Mouse (Mus musculus): ENCODE data around the gene Edc4. TPM values are rescaled to one million over a fixed set of nuclear protein-coding genes. Genes with fewer than 3 reads are reported as not detected.
"Not testable (repeated sequence)": the region's sequence is repeated elsewhere in the genome, so short reads cannot be mapped to it uniquely, and the experiment has no call there.

Gene Edc4
- 48.9 and 56.3 TPM in 2 replicates for polyA plus RNA-seq (2015; fragmentation: Nextera tagmentation; extraction: Ambion mirVana)

DNA sequence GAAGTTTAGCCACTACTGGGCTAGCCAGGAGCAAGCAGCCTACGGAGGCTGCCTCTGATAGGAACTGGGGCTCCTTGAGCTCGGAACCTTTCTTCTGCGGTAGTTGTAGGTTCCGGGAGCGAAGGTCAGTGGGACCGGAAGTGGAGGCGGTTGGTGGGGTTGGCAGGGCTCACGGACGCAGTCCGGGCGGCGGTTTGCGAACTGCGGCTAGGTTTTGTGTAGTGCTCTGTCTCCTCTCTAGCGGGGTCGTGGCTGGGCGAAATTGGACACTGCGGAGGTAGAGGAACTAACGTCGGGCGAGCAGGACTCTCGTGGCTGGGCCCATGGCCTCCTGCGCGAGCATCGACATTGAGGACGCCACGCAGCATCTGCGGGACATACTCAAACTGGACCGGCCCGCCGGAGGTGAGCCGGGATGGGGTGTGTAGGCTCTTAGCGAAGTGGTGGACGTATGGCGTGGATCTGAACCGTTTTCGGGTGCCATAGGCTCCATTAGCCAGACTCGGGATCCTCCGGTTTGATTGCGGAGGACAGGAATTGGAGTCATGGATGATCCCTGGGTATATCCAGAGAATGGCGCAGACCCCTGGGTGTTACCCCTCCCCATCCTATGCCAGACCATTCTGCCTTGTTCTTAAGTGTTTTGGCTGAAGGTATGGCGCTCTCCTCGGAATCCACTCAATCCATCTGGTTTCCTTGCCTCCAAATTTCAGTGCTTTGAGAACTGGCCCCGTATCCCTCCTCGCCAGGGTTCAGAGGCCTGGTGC, at the start of gene Edc4:
TSS of gene Edc4 (plus strand) at position 128 of the 767 bp plus-strand sequence.
- Histone ChIP-seq H3K4me2 (replicated peaks) (peak within 1 kb of the TSS; percentile 87), H3K27me3 (no peaks in the 10 kb centered on the region), H3K4me1 (peaks cover 19% of the 10 kb centered on the region), H3K4me3 (replicated peaks) (peak within 1 kb of the TSS; percentile 92), H3K27ac (replicated peaks) (peak within 1 kb of the TSS; percentile 76), H3K36me3 (peaks cover 58% of the 10 kb centered on the region), H3K9ac (peak within 1 kb of the TSS; percentile 94), H3K9me3 (replicated peaks) (no peaks in the 10 kb centered on the region)
- under 1% methylated on average over 45 of the region's 45 CpGs for WGBS
- ATAC-seq (ENCODE audit: insufficient number of reproducible peaks, low FRiP score, low TSS enrichment, low read depth): peak; percentile 75

DNA sequence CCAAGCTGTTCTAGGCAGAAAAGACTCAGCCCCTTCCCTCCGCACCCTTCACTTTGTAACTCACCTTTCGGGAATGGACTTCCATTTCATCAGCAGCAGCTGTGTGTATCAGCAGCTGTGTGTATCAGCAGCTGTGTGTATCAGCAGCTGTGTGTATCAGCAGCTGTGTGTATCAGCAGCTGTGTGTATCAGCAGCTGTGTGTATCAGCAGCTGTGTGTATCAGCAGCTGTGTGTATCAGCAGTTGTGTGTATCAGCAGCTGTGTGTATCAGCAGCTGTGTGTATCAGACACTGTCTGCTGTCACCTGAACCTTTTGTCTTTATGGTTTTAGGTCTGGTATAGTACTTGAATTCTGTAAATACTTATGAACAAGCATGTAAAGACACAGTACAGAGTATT, 46.9 kb upstream of the Edc4 start:
- not testable (repeated sequence) for ATAC-seq (ENCODE audit: insufficient number of reproducible peaks, low FRiP score, low TSS enrichment, low read depth); H3K4me2 ChIP-seq (replicated peaks); H3K9ac ChIP-seq; H3K4me3 ChIP-seq (replicated peaks); H3K27me3 ChIP-seq; H3K36me3 ChIP-seq; H3K4me1 ChIP-seq; H3K9me3 ChIP-seq (replicated peaks); H3K27ac ChIP-seq (replicated peaks)
- WGBS: 82% methylated on average over 2 of the region's 2 CpGs

DNA sequence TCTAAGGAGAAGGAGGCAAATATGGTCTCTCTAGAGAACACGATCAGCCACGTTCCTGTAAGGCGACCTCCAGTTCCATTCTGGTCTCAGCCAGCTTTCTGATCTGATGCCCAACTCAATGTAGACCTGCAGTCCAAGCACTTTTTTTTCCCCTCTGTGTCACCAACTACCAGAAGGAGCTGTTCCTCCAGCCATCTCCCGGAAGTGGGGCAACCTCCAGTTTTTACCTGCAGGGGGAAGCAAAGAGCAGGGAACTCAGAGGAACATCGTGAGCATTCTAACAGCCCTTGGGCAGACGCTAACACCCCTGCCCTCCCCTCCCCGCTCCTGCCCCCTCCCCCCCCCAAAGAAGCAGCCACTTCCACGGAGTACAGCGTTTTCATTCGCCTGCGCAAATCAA, 45.4 kb upstream of the Edc4 start:
- H3K9ac ChIP-seq: no peak overlapping the region
- H3K27me3 ChIP-seq: no peaks in the 10 kb centered on the region
- no peak overlapping the region for H3K27ac ChIP-seq (replicated peaks)
- 30% methylated on average over 11 of the region's 11 CpGs for WGBS
- H3K4me1 ChIP-seq: no peaks in the 10 kb centered on the region
- H3K9me3 ChIP-seq (replicated peaks): no peaks in the 10 kb centered on the region
- no peak overlapping the region for H3K4me2 ChIP-seq (replicated peaks)
- ATAC-seq (ENCODE audit: insufficient number of reproducible peaks, low FRiP score, low TSS enrichment, low read depth): no peak
- H3K36me3 ChIP-seq: no peaks in the 10 kb centered on the region
- H3K4me3 ChIP-seq (replicated peaks): no peak overlapping the region

DNA sequence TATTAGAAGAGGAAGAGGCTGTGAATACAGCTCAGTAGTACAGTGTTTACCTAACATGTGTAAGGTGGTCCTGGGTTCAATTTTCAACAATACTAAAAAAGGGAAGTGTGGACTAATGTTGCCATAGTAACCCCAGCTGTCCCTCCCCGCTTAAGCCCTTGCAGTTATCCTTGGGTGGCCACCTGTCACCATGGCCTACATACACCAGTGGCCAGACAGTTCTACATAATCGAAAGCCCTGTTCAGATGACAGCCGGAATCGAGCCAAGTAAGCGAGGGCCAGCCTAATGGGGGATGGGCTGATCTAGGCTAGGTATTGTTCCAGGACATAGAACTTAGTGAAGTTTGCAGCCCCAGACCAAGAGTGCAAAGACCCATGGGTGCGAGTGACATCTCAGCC, 43.7 kb upstream of the Edc4 start:
- 87% methylated on average over 6 of the region's 6 CpGs for WGBS
- no peaks in the 10 kb centered on the region for H3K9me3 ChIP-seq (replicated peaks)
- no peak for ATAC-seq (ENCODE audit: insufficient number of reproducible peaks, low FRiP score, low TSS enrichment, low read depth)

DNA sequence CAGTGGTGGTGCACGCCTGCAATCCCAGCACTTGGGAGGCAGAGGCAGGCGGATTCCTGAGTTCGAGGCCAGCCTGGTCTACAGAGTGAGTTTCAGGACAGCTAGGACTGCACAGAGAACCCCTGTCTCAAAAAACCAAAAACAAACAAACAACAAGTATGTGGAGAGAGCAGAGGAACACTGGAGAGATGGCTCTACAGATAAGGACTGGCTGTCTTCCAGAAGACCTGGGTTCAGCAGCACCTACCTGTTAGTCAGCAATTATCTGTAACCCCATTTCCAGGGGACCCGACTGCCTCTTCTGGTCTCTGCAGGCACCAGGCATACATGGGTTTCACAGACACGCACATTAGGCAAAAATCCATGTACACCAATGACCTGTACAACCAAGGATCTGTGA, 41.5 kb upstream of the Edc4 start:
- Histone ChIP-seq H3K4me1 (no peaks in the 10 kb centered on the region), H3K27me3 (no peaks in the 10 kb centered on the region), H3K9me3 (replicated peaks) (no peaks in the 10 kb centered on the region), H3K4me2 (replicated peaks) (no peak overlapping the region), H3K36me3 (peaks cover 18% of the 10 kb centered on the region), H3K9ac (no peak overlapping the region), H3K4me3 (replicated peaks) (no peak overlapping the region), H3K27ac (replicated peaks) (no peak overlapping the region)
- no peak for ATAC-seq (ENCODE audit: insufficient number of reproducible peaks, low FRiP score, low TSS enrichment, low read depth)
- 92% methylated on average over 5 of the region's 5 CpGs for WGBS

More for the DNA sequence above, 43.7 kb upstream of the Edc4 start:
- no peaks in the 10 kb centered on the region for H3K27me3 ChIP-seq
- H3K36me3 ChIP-seq: peaks cover 5% of the 10 kb centered on the region; the same call in 1 of the 2 replicates
- no peaks in the 10 kb centered on the region for H3K4me1 ChIP-seq
- no peak overlapping the region for H3K27ac ChIP-seq (replicated peaks)
- H3K4me2 ChIP-seq (replicated peaks): no peak overlapping the region
- H3K9ac ChIP-seq: no peak overlapping the region
- no peak overlapping the region for H3K4me3 ChIP-seq (replicated peaks)

DNA sequence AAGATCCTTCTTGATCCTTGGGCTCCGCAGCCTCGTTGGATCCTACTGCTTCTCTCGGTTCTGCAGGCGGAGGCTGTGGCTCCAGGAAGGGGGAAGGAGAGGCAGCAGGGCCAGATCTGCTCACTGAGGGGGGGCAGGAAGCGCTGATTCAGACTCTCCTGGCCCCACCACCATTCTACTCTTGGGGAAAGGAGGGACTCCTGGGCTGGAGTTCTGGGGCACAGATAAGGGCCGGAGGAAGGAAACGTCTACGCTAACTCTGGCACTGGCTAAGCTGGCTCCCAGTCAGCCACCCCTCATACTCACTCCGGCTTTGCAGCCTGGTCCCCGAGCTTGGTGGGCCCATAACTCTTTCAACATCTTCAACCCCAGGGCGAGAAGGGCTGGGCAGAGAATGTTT, 34.0 kb upstream of the Edc4 start:
- 90% methylated on average over 11 of the region's 11 CpGs for WGBS
- H3K36me3 ChIP-seq: peaks cover 73% of the 10 kb centered on the region
- no peak overlapping the region for H3K4me2 ChIP-seq (replicated peaks)
- H3K4me1 ChIP-seq: peaks cover 7% of the 10 kb centered on the region
- no peak for ATAC-seq (ENCODE audit: insufficient number of reproducible peaks, low FRiP score, low TSS enrichment, low read depth)
- no peaks in the 10 kb centered on the region for H3K9me3 ChIP-seq (replicated peaks)
- no peak overlapping the region for H3K9ac ChIP-seq
- H3K4me3 ChIP-seq (replicated peaks): no peak overlapping the region
- H3K27ac ChIP-seq (replicated peaks): no peak overlapping the region
- H3K27me3 ChIP-seq: no peaks in the 10 kb centered on the region

DNA sequence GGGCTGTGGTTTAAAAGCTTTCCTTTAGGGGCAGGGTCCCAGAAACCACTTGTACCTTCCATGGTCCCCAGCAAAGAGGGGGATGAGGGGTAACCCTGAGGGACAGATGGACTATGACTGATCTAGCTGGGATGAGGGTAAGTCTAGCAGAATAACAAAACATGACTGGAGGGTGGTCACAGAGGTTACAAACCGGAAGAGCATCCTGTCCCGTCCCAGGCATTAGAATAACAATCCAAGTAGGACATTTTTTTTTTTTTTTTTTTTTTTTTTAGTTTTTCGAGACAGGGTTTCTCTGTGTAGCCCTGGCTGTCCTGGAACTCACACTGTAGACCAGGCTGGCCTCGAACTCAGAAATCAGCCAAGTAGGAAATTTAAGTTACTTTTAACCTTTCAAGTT, 30.7 kb upstream of the Edc4 start:
- whole genome bisulfite sequencing: 80% methylated on average over 4 of the region's 4 CpGs
- H3K27ac ChIP-seq (replicated peaks): no peak overlapping the region
- no peak overlapping the region for H3K4me3 ChIP-seq (replicated peaks)
- H3K9me3 ChIP-seq (replicated peaks): no peaks in the 10 kb centered on the region
- no peak overlapping the region for H3K9ac ChIP-seq
- H3K4me2 ChIP-seq (replicated peaks): no peak overlapping the region
- no peaks in the 10 kb centered on the region for H3K27me3 ChIP-seq
- ATAC-seq (ENCODE audit: insufficient number of reproducible peaks, low FRiP score, low TSS enrichment, low read depth): no peak
- peaks cover 49% of the 10 kb centered on the region for H3K36me3 ChIP-seq
- H3K4me1 ChIP-seq: peaks cover 16% of the 10 kb centered on the region

DNA sequence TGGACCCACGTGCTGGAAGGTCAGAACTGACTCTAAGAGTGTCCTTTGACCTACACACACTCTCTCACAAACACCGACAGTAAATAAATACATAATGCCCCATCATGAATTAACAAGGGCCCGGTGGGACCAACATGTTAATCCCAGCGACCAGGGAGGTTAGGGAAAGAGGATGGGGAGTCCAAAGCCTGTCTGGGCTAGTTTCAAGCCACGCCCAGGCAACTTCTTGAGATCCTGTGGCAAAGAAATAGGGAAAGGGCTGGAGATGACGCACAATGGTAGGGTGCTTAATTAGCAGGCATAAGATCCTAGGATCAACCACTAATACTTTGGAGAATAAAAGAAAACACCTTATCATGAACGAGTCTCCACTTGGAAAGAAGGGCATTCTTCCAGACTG, 30.1 kb upstream of the Edc4 start:
- H3K9ac ChIP-seq: no peak overlapping the region
- peak overlapping the region; percentile 38 for H3K4me2 ChIP-seq (replicated peaks)
- H3K36me3 ChIP-seq: peaks cover 43% of the 10 kb centered on the region
- no peaks in the 10 kb centered on the region for H3K27me3 ChIP-seq
- H3K9me3 ChIP-seq (replicated peaks): no peaks in the 10 kb centered on the region
- ATAC-seq (ENCODE audit: insufficient number of reproducible peaks, low FRiP score, low TSS enrichment, low read depth): no peak
- 67% methylated on average over 7 of the region's 7 CpGs for WGBS
- peaks cover 16% of the 10 kb centered on the region for H3K4me1 ChIP-seq
- no peak overlapping the region for H3K27ac ChIP-seq (replicated peaks)
- peak overlapping the region; percentile 18 for H3K4me3 ChIP-seq (replicated peaks)

DNA sequence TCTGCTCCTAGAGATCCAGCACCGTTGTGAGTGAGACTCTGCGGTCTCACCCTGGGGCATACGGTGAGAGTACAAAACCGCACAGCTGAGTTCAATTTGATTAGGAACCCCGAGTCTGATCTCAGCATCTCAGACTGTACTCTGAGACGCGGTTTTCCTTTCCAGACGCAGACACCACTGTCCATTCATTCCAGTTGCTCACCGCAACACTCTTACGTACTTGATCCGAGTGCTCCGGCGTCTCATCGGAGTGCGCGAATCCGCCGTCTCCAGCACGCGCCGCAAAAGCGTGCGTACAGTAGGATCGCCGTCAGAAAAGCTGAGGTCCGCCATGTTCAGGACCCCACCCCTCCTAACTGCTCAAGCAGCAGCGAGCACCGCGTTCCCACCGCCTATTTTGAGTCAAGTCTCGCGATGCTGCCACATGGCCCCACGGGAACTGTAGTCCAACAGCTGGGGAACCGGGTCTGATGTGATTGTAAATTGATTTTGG, 29.0 kb upstream of the Edc4 start:
- Histone ChIP-seq H3K27ac (replicated peaks) (peak overlapping the region; percentile 79), H3K4me2 (replicated peaks) (peak overlapping the region; percentile 66), H3K36me3 (peaks cover 32% of the 10 kb centered on the region), H3K9me3 (replicated peaks) (no peaks in the 10 kb centered on the region), H3K27me3 (no peaks in the 10 kb centered on the region), H3K9ac (peak overlapping the region; percentile 64), H3K4me3 (replicated peaks) (peak overlapping the region; percentile 77), H3K4me1 (peaks cover 26% of the 10 kb centered on the region)
- peak; percentile 85 for ATAC-seq (ENCODE audit: insufficient number of reproducible peaks, low FRiP score, low TSS enrichment, low read depth)
- under 1% methylated on average over 34 of the region's 34 CpGs for whole genome bisulfite sequencing

DNA sequence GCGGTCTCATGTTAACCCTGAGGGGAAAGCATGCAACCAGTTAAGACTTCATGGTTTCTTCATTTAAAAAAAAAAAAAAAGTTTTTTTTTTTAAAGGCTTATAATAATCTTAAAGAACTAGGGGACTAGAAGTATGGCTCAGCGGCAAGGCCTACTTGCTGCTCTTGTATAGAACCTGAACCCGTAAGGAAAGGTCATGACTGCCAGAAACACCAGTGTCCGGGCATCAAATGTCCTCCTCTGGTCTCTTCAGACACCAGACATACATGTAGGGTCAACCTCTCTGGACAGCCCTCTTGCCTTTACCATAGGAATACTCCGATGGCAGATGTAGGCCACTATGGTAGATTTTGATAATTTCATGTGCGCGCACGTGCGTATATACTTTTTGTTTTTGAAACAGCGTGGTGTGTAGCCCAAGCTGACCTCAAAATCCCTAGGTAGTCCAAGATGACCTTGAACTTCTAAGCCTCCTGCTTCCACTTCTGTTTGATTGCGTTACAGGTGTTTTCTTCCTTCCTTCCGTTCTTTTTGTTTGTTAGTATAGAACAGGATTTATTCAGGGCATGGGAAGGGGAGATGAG, 28.4 kb upstream of the Edc4 start:
- ATAC-seq (ENCODE audit: insufficient number of reproducible peaks, low FRiP score, low TSS enrichment, low read depth): no peak
- no peak overlapping the region for H3K9ac ChIP-seq
- no peaks in the 10 kb centered on the region for H3K27me3 ChIP-seq
- WGBS: 80% methylated on average over 12 of the region's 12 CpGs
- H3K4me3 ChIP-seq (replicated peaks): peak overlapping the region; percentile 77
- peak overlapping the region; percentile 66 for H3K4me2 ChIP-seq (replicated peaks)
- no peaks in the 10 kb centered on the region for H3K9me3 ChIP-seq (replicated peaks)
- peaks cover 30% of the 10 kb centered on the region for H3K4me1 ChIP-seq
- H3K36me3 ChIP-seq: peaks cover 27% of the 10 kb centered on the region
- H3K27ac ChIP-seq (replicated peaks): no peak overlapping the region

DNA sequence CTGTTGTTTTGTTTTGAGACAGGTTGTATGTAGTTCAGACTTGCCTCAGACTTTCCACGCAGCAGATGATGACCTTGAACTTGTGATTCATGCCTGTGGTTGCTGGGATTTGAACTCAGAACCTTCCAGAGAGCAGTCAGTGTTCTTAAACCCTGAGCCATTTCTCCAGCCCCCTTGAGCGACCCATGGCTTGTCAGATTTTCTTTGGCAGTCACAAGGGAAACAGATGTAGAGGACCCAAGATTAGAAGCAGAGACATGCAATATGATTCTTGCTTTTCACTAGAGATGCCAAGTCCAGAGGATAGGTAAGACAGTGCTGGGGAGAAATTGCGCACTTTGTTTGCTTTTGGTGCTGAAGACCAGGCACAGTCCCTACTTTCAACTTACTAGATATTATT, 27.5 kb upstream of the Edc4 start, which contains the start of gene Cenpt:
TSS of gene Cenpt (minus strand) at position 101 of the 400 bp plus-strand sequence.
- Histone ChIP-seq H3K27ac (replicated peaks) (no peak within 1 kb of the TSS), H3K4me3 (replicated peaks) (no peak within 1 kb of the TSS), H3K27me3 (no peaks in the 10 kb centered on the region), H3K36me3 (peaks cover 20% of the 10 kb centered on the region), H3K9me3 (replicated peaks) (no peaks in the 10 kb centered on the region), H3K9ac (no peak within 1 kb of the TSS), H3K4me1 (peaks cover 39% of the 10 kb centered on the region), H3K4me2 (replicated peaks) (no peak within 1 kb of the TSS)
- 93% methylated on average over 3 of the region's 3 CpGs for WGBS
- ATAC-seq (ENCODE audit: insufficient number of reproducible peaks, low FRiP score, low TSS enrichment, low read depth): no peak
